In the genomic region with DNA sequence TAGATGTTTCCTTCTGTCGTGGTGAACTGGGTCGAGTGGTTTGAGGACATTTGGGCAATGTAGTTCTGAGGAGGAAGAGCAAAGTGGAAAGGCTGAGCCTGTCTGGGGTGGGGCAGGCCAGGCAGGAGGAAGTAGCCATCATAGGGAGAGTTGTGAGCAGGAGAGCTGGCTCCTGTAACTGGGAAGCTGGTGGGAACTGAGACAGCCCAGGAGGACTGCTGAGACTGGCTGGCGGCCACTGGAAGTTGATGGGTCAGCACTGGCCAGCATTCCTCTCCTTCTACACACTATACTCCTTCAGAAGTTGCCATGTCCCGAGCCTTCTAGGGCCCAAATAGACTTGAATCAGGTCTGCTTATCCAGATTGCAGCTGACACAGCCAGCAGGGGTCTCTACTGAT, we compare ENCODE assay signal across 10 mouse cellular contexts. TPM values are rescaled to one million over a fixed set of nuclear protein-coding genes. Genes with fewer than 3 reads are reported as not detected.
A peak's percentile ranks its signal among the peaks of the same experiment; 100 is the strongest.
DNase-seq lines count a peak whose midpoint lies in the region; ATAC-seq and TF ChIP-seq lines count a peak whose summit lies in the region.
"Had no signal": no experiment of that assay in that cellular context is flagged by ENCODE, and none has a peak within 500 bp of the region (broad histone marks: within the 10 kb centered on the region; RNA-seq: fewer than 3 reads in every experiment).

No protein-coding gene starts in this region.

- no peak for ATAC-seq in liver, embryonic 15.5 days (ENCODE audit: insufficient read depth)
- no peak for ATAC-seq in frontal cortex, adult (ENCODE audit: low TSS enrichment)

- H3K9ac ChIP-seq in liver, embryonic 15.5 days, result no peak overlapping the region

- H3K4me3 ChIP-seq in C2C12 (ENCODE audit: insufficient read depth, poor library complexity, severe bottlenecking), result no peak overlapping the region
- no peak overlapping the region for H3K4me3 ChIP-seq in heart, embryonic 10.5 days
- H3K4me3 ChIP-seq in liver, embryonic 15.5 days (replicated peaks), result no peak overlapping the region

- peaks cover 10% of the 10 kb centered on the region for H3K36me3 ChIP-seq in C2C12 (ENCODE audit: control insufficient read depth, insufficient read depth)
- peaks cover 42% of the 10 kb centered on the region for H3K36me3 ChIP-seq in heart, embryonic 10.5 days
- peaks cover 38% of the 10 kb centered on the region for H3K36me3 ChIP-seq in liver, embryonic 15.5 days (replicated peaks)

- peak overlapping the region; percentile 35; the same call in 1 of the 2 replicates for H3K4me2 ChIP-seq in liver, embryonic 15.5 days

- H3ac ChIP-seq in C2C12 (ENCODE audit: control insufficient read depth, insufficient read length, low read depth), result peak overlapping the region; percentile 6

- peaks cover 18% of the 10 kb centered on the region for H3K79me3 ChIP-seq in C2C12 (ENCODE audit: low read depth)

- WGBS in heart, embryonic 10.5 days, result 69% methylated on average over 4 of the region's 4 CpGs
- WGBS in liver, embryonic 15.5 days (ENCODE audit: insufficient replicate concordance), result 34% methylated on average over 4 of the region's 4 CpGs

- 0 out of 2 replicates have a peak overlapping the region, but pooled peaks have one; percentile 19 for H3K27ac ChIP-seq in heart, embryonic 10.5 days
- peak overlapping the region; percentile 42 for H3K27ac ChIP-seq in liver, embryonic 15.5 days (replicated peaks)

- H3K27me3 ChIP-seq in C2C12 (ENCODE audit: control insufficient read depth, insufficient read depth, insufficient read length), result no peaks in the 10 kb centered on the region
- H3K27me3 ChIP-seq in heart, embryonic 10.5 days (ENCODE audit: insufficient read depth, poor library complexity, severe bottlenecking), result no peaks in the 10 kb centered on the region
- no peaks in the 10 kb centered on the region for H3K27me3 ChIP-seq in liver, embryonic 15.5 days

- H3K9me3 ChIP-seq in heart, embryonic 10.5 days, result no peaks in the 10 kb centered on the region
- no peaks in the 10 kb centered on the region for H3K9me3 ChIP-seq in liver, embryonic 15.5 days (replicated peaks)

- peaks cover 30% of the 10 kb centered on the region for H3K4me1 ChIP-seq in heart, embryonic 10.5 days
- H3K4me1 ChIP-seq in liver, embryonic 15.5 days (replicated peaks), result peaks cover 36% of the 10 kb centered on the region

- TF ChIP-seq CTCF in C2C12 (IDR thresholded peaks at IDR 0.05; ENCODE audit: control insufficient read depth, insufficient read depth, insufficient read length), result no peak

- peaks cover 35% of the 10 kb centered on the region for H3K79me2 ChIP-seq in C2C12 (ENCODE audit: control insufficient read depth, insufficient read depth)

- peak; percentile 64 for DNase-seq in gastrocnemius, adult 18-20 months (ENCODE audit: low spot score)
- DNase-seq in gastrocnemius, postnatal 4 days (ENCODE audit: low spot score in 2 of 2), result no peak
- no peak for DNase-seq in heart, embryonic 10.5 days (ENCODE audit: low spot score)
- DNase-seq in left cerebral cortex, adult 8-10 months (ENCODE audit: low spot score in 2 of 2), result no peak
- no peak for DNase-seq in right cerebral cortex, postnatal 25 days
- DNase-seq: B cell, adult 2 months had no signal

TF ChIP-seq in C2C12, 6 proteins besides CTCF, POLR2A, EP300 and RAD21:
- TF ChIP-seq MYOD1 (IDR thresholded peaks at IDR 0.05; ENCODE audit: control insufficient read depth, insufficient read length, low read depth) (no peak), CEBPB (IDR thresholded peaks at IDR 0.05; ENCODE audit: low read depth) (no peak), MAX (IDR thresholded peaks at IDR 0.05) (no peak), FOSL1 (IDR thresholded peaks at IDR 0.05; ENCODE audit: insufficient read depth, low read length, poor library complexity, severe bottlenecking) (no peak), USF1 (IDR thresholded peaks at IDR 0.05; ENCODE audit: low read depth) (no peak), MYOG (IDR thresholded peaks at IDR 0.05; ENCODE audit: control insufficient read depth, extremely low read depth, insufficient read length) (no peak)

RNA-seq across cellular contexts. Expression of a gene that starts 2.2 kb away (rescaled TPM):
- not detected for total RNA-seq in gastrocnemius, adult 18-20 months (2021)
- total RNA-seq in gastrocnemius, postnatal 4 days (2021), result under 1 TPM in 1 of 2 experiments, not detected in 1; 0.10 TPM
- 0.12 TPM for polyA plus RNA-seq in C2C12 (2012; fragmentation: generic; extraction: Trizol)
- 0.41 and 0.63 TPM in 2 replicates for polyA plus RNA-seq in heart, embryonic 10.5 days (2016; fragmentation: Nextera tagmentation; extraction: Ambion mirVana)
- polyA plus RNA-seq in liver, embryonic 15.5 days (2015; fragmentation: Nextera tagmentation; extraction: Ambion mirVana), result 0.08 and 0.15 TPM in 2 replicates
- total RNA-seq in left cerebral cortex, adult 8-10 months (2022), result under 1 TPM in 2 of 4 experiments, not detected in 2; 0.13 to 0.32 TPM

RNA-seq across cellular contexts. Expression of a gene that starts 2.7 kb away (rescaled TPM):
- total RNA-seq in gastrocnemius, adult 18-20 months (2021), result 100 to 1,000 TPM; 104 to 108 TPM
- total RNA-seq in gastrocnemius, postnatal 4 days (2021), result 100 to 1,000 TPM; 105 to 106 TPM
- 200 TPM for polyA plus RNA-seq in C2C12 (2012; fragmentation: generic; extraction: Trizol)
- 169 and 176 TPM in 2 replicates for polyA plus RNA-seq in heart, embryonic 10.5 days (2016; fragmentation: Nextera tagmentation; extraction: Ambion mirVana)
- polyA plus RNA-seq in liver, embryonic 15.5 days (2015; fragmentation: Nextera tagmentation; extraction: Ambion mirVana), result 68.8 and 69.0 TPM in 2 replicates
- 10 to 100 TPM; 83.0 to 96.2 (median 90.5) TPM for total RNA-seq in left cerebral cortex, adult 8-10 months (2022)

RNA-seq across cellular contexts. Expression of a gene that starts 25.3 kb away (rescaled TPM):
- total RNA-seq in gastrocnemius, adult 18-20 months (2021), result 1 to 10 TPM; 4.0 to 4.3 TPM
- total RNA-seq in gastrocnemius, postnatal 4 days (2021), result 1 to 10 TPM; 2.8 to 3.1 TPM
- polyA plus RNA-seq in C2C12 (2012; fragmentation: generic; extraction: Trizol), result 1.7 TPM
- polyA plus RNA-seq in heart, embryonic 10.5 days (2016; fragmentation: Nextera tagmentation; extraction: Ambion mirVana), result 7.6 and 9.4 TPM in 2 replicates
- polyA plus RNA-seq in liver, embryonic 15.5 days (2015; fragmentation: Nextera tagmentation; extraction: Ambion mirVana), result 1.6 and 1.7 TPM in 2 replicates
- total RNA-seq in left cerebral cortex, adult 8-10 months (2022), result 1 to 10 TPM; 3.7 to 8.1 (median 5.8) TPM

RNA-seq across cellular contexts. Expression of a gene that starts 25.5 kb away (rescaled TPM):
- 10 to 100 TPM; 53.5 to 57.4 TPM for total RNA-seq in gastrocnemius, adult 18-20 months (2021)
- total RNA-seq in gastrocnemius, postnatal 4 days (2021), result 100 to 1,000 TPM; 115 to 123 TPM
- polyA plus RNA-seq in C2C12 (2012; fragmentation: generic; extraction: Trizol), result 80.4 TPM
- 58.6 and 59.5 TPM in 2 replicates for polyA plus RNA-seq in heart, embryonic 10.5 days (2016; fragmentation: Nextera tagmentation; extraction: Ambion mirVana)
- polyA plus RNA-seq in liver, embryonic 15.5 days (2015; fragmentation: Nextera tagmentation; extraction: Ambion mirVana), result 30.1 and 33.6 TPM in 2 replicates
- 100 to 1,000 TPM in 2 of 4 experiments, 10 to 100 TPM in 2; 98.8 to 108 (median 101) TPM for total RNA-seq in left cerebral cortex, adult 8-10 months (2022)

RNA-seq across cellular contexts. Expression of a gene that starts 37.8 kb away (rescaled TPM):
- total RNA-seq in gastrocnemius, adult 18-20 months (2021), result 1 to 10 TPM in 1 of 2 experiments, under 1 TPM in 1; 0.89 to 2.8 TPM
- total RNA-seq in gastrocnemius, postnatal 4 days (2021), result 1 to 10 TPM; 1.1 to 1.6 TPM
- polyA plus RNA-seq in C2C12 (2012; fragmentation: generic; extraction: Trizol), result 0.67 TPM
- 2.1 and 2.7 TPM in 2 replicates for polyA plus RNA-seq in heart, embryonic 10.5 days (2016; fragmentation: Nextera tagmentation; extraction: Ambion mirVana)
- 0.24 and 0.62 TPM in 2 replicates for polyA plus RNA-seq in liver, embryonic 15.5 days (2015; fragmentation: Nextera tagmentation; extraction: Ambion mirVana)
- 1 to 10 TPM in 2 of 4 experiments, under 1 TPM in 2; 0.46 to 9.8 (median 1.2) TPM for total RNA-seq in left cerebral cortex, adult 8-10 months (2022)
- polyA plus RNA-seq: limb, embryonic 11.5 days had no signal
